Mouse (Mus musculus) myocyte (in vitro differentiated cells): ENCODE measurements around the gene Gm37240. TPM values are rescaled to one million over a fixed set of nuclear protein-coding genes. Genes with fewer than 3 reads are reported as not detected.

ENCODE experiments used
- H3K27me3 ChIP-seq: one replicate; pipeline ENCODE4 v1.6.1; 2011; ENCODE audit not compliant: control insufficient read depth, insufficient read depth, insufficient read length
- H3K36me3 ChIP-seq: one replicate; pipeline ENCODE4 v1.6.1; 2011; ENCODE audit not compliant: control insufficient read depth, insufficient read depth
- H3K4me2 ChIP-seq: one replicate; pipeline ENCODE4 v1.6.1; 2011; ENCODE audit warnings: low read depth, control low read depth
- H3K4me3 ChIP-seq: one replicate; pipeline ENCODE4 v1.5.1; 2011; ENCODE audit warnings: mild to moderate bottlenecking, control low read depth, moderate library complexity
- H3K79me2 ChIP-seq: one replicate; pipeline ENCODE4 v1.6.1; 2011; ENCODE audit not compliant: control insufficient read depth, insufficient read depth
- H3ac ChIP-seq: one replicate; pipeline ENCODE4 v1.6.1; 2011; ENCODE audit not compliant: control insufficient read depth, insufficient read length
- CEBPB ChIP-seq: IDR thresholded peaks from 2 replicates; pipeline ENCODE4 v1.6.1; 2011; ENCODE audit warnings: mild to moderate bottlenecking, moderate library complexity; ENCODE audit not compliant: poor library complexity, insufficient read depth, severe bottlenecking
- E2F4 ChIP-seq: IDR thresholded peaks from one replicate; pipeline ENCODE4 v1.6.1; 2011; ENCODE audit warnings: mild to moderate bottlenecking, control low read depth, moderate library complexity; ENCODE audit not compliant: insufficient read depth
- MAX ChIP-seq: IDR thresholded peaks from one replicate; pipeline ENCODE4 v1.6.1; 2011; ENCODE audit warnings: low read depth, mild to moderate bottlenecking, control low read depth
- MYOD1 ChIP-seq, 3 experiments: IDR thresholded peaks; one replicate each; pipeline ENCODE4 v1.6.1; 2011; ENCODE audit warnings: control low read depth in 2 of 3, low read depth in 2 of 3, mild to moderate bottlenecking in 2 of 3, moderate library complexity in 1 of 3; ENCODE audit not compliant: insufficient read length in 2 of 3, control insufficient read depth in 1 of 3
- MYOG ChIP-seq, 3 experiments: IDR thresholded peaks; one replicate each; pipeline ENCODE4 v1.6.1; 2011; ENCODE audit warnings: control low read depth in 2 of 3, low read depth in 2 of 3, mild to moderate bottlenecking in 2 of 3; ENCODE audit not compliant: insufficient read length in 2 of 3, control insufficient read depth in 1 of 3, insufficient read depth in 1 of 3
- POLR2A ChIP-seq: IDR thresholded peaks from one replicate; pipeline ENCODE4 v1.6.1; 2011; ENCODE audit warnings: low read depth, mild to moderate bottlenecking, control low read depth, moderate library complexity; ENCODE audit not compliant: insufficient read length
- POLR2AphosphoS2 ChIP-seq: IDR thresholded peaks from one replicate; pipeline ENCODE4 v1.6.1; 2011; ENCODE audit warnings: low read depth, control low read depth; ENCODE audit not compliant: insufficient read length
- REST ChIP-seq: IDR thresholded peaks from one replicate; pipeline ENCODE4 v1.6.1; 2011; ENCODE audit warnings: mild to moderate bottlenecking, control low read depth, moderate library complexity; ENCODE audit not compliant: insufficient read depth, insufficient read length
- SRF ChIP-seq: IDR thresholded peaks from one replicate; pipeline ENCODE4 v1.6.1; 2011; ENCODE audit warnings: low read depth; ENCODE audit not compliant: control insufficient read depth, insufficient read length
- TCF12 ChIP-seq: IDR thresholded peaks from one replicate; pipeline ENCODE4 v1.6.1; 2011; ENCODE audit warnings: mild to moderate bottlenecking, control low read depth; ENCODE audit not compliant: poor library complexity, insufficient read depth, severe bottlenecking
- TCF3 ChIP-seq: IDR thresholded peaks from one replicate; pipeline ENCODE4 v1.6.1; 2011; ENCODE audit warnings: low read depth, control low read depth; ENCODE audit not compliant: insufficient read length
- USF1 ChIP-seq: IDR thresholded peaks from one replicate; pipeline ENCODE4 v1.6.1; 2011; ENCODE audit warnings: low read depth, mild to moderate bottlenecking, control low read depth, moderate library complexity
- polyA plus RNA-seq: library from polyadenylated mRNA; unstranded; fragments of >200 nt; fragmentation: generic; extraction: Trizol; gene quantifications from one replicate; pipeline ENCODE4 v1.2.1, GENCODE M21; 2012; ENCODE audit warnings: missing spikeins

Gm37240 gene
- polyA plus RNA-seq, 1 experiment = 8.7 TPM

GRCm38 (mm10) chr3:84890983-84891382 is 996.3 kb downstream of the Gm37240 start:
- Histone ChIP-seq H3ac (no peak overlapping the region), H3K79me2 (no peaks in the 10 kb centered on the region), H3K4me2 (no peak overlapping the region), H3K27me3 (no peaks in the 10 kb centered on the region), H3K36me3 (no peaks in the 10 kb centered on the region), H3K4me3 (no peak overlapping the region)
- TF ChIP-seq POLR2A (no peak), CEBPB (no peak), REST (no peak), SRF (no peak), E2F4 (no peak), MYOD1 (IDR thresholded peaks at IDR 0.05; ENCODE audit: control insufficient read depth in 1 of 3, insufficient read length in 2 of 3, low read depth in 2 of 3) (no peak), POLR2AphosphoS2 (no peak), MAX (no peak), TCF12 (no peak), TCF3 (no peak), USF1 (no peak), MYOG (IDR thresholded peaks at IDR 0.05; ENCODE audit: control insufficient read depth in 1 of 3, insufficient read depth in 1 of 3, insufficient read length in 2 of 3, low read depth in 2 of 3) (no peak)

GRCm38 (mm10) chr3:84889648-84890047 is 997.7 kb downstream of the Gm37240 start:
- H3K27me3 ChIP-seq = no peaks in the 10 kb centered on the region
- no peak overlapping the region for H3K4me2 ChIP-seq
- no peak overlapping the region for H3ac ChIP-seq
- TF ChIP-seq REST (no peak), POLR2AphosphoS2 (no peak), MYOD1 (IDR thresholded peaks at IDR 0.05; ENCODE audit: control insufficient read depth in 1 of 3, insufficient read length in 2 of 3, low read depth in 2 of 3) (no peak), E2F4 (no peak), USF1 (no peak), SRF (no peak)
- H3K4me3 ChIP-seq = no peak overlapping the region
- no peaks in the 10 kb centered on the region for H3K79me2 ChIP-seq
- H3K36me3 ChIP-seq = no peaks in the 10 kb centered on the region

GRCm38 (mm10) chr3:84883817-84884483 is 1003.4 kb downstream of the Gm37240 start:
- no peaks in the 10 kb centered on the region for H3K36me3 ChIP-seq
- H3K79me2 ChIP-seq = no peaks in the 10 kb centered on the region
- H3K4me2 ChIP-seq = no peak overlapping the region
- no peaks in the 10 kb centered on the region for H3K27me3 ChIP-seq
- TF ChIP-seq MAX = no peak
- no peak for TF ChIP-seq POLR2AphosphoS2
- TF ChIP-seq POLR2A = no peak
- no peak for TF ChIP-seq SRF
- no peak for TF ChIP-seq TCF12
- TF ChIP-seq USF1 = no peak
- no peak for TF ChIP-seq E2F4
- TF ChIP-seq MYOG (IDR thresholded peaks at IDR 0.05; ENCODE audit: control insufficient read depth in 1 of 3, insufficient read depth in 1 of 3, insufficient read length in 2 of 3, low read depth in 2 of 3) = no peak
- no peak for TF ChIP-seq TCF3
- no peak for TF ChIP-seq CEBPB
- no peak for TF ChIP-seq REST
- TF ChIP-seq MYOD1 (IDR thresholded peaks at IDR 0.05; ENCODE audit: control insufficient read depth in 1 of 3, insufficient read length in 2 of 3, low read depth in 2 of 3) = no peak
- H3K4me3 ChIP-seq = no peak overlapping the region
- H3ac ChIP-seq = no peak overlapping the region

DNA sequence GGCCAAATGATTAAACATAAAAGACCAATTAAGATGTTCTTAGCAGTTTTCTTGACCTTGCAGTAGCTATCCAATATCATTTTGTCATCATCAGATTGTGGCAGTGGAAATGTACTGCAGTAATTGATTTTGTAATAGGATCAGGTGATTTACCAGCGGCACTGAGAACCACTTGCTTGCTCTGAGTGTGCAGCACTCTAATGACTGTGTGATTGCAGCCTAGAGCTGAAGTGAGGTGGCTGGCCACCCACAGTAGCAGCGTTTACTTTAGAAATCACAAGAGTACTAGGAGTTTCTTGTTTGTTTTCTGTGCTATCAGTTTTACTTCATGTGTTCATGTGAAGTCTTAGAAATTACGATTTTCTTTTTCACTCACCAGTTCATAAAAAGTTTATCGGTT is 1011.1 kb downstream of the Gm37240 start:
- no peak for TF ChIP-seq SRF
- TF ChIP-seq REST = no peak
- TF ChIP-seq MAX = no peak
- TF ChIP-seq POLR2A = no peak
- TF ChIP-seq CEBPB = no peak
- no peak for TF ChIP-seq USF1
- no peak for TF ChIP-seq TCF12
- TF ChIP-seq MYOD1 (IDR thresholded peaks at IDR 0.05; ENCODE audit: control insufficient read depth in 1 of 3, insufficient read length in 2 of 3, low read depth in 2 of 3) = no peak
- no peak for TF ChIP-seq POLR2AphosphoS2
- no peak for TF ChIP-seq E2F4
- no peak for TF ChIP-seq TCF3
- TF ChIP-seq MYOG (IDR thresholded peaks at IDR 0.05; ENCODE audit: control insufficient read depth in 1 of 3, insufficient read depth in 1 of 3, insufficient read length in 2 of 3, low read depth in 2 of 3) = no peak
- H3K4me3 ChIP-seq = no peak overlapping the region
- H3ac ChIP-seq = no peak overlapping the region
- no peaks in the 10 kb centered on the region for H3K36me3 ChIP-seq
- no peaks in the 10 kb centered on the region for H3K27me3 ChIP-seq
- H3K4me2 ChIP-seq = no peak overlapping the region
- H3K79me2 ChIP-seq = no peaks in the 10 kb centered on the region

GRCm38 (mm10) chr3:84875306-84875705 is 1012.0 kb downstream of the Gm37240 start:
- H3K4me2 ChIP-seq = no peak overlapping the region
- no peak overlapping the region for H3K4me3 ChIP-seq
- H3K79me2 ChIP-seq = no peaks in the 10 kb centered on the region
- H3ac ChIP-seq = no peak overlapping the region
- H3K36me3 ChIP-seq = no peaks in the 10 kb centered on the region
- TF ChIP-seq MAX = no peak
- no peak for TF ChIP-seq MYOG (IDR thresholded peaks at IDR 0.05; ENCODE audit: control insufficient read depth in 1 of 3, insufficient read depth in 1 of 3, insufficient read length in 2 of 3, low read depth in 2 of 3)
- no peak for TF ChIP-seq SRF
- TF ChIP-seq POLR2A = no peak
- no peak for TF ChIP-seq MYOD1 (IDR thresholded peaks at IDR 0.05; ENCODE audit: control insufficient read depth in 1 of 3, insufficient read length in 2 of 3, low read depth in 2 of 3)
- no peak for TF ChIP-seq CEBPB
- no peak for TF ChIP-seq REST
- no peak for TF ChIP-seq E2F4
- no peaks in the 10 kb centered on the region for H3K27me3 ChIP-seq
